Mouse (Mus musculus) forebrain, embryonic 10.5 days (tissue): ENCODE results near the gene Asic4. TPM values are rescaled to one million over a fixed set of nuclear protein-coding genes. Genes with fewer than 3 reads are reported as not detected.

ENCODE experiments used
- DNase-seq: peaks from one replicate; pipeline ENCODE4 v3.0.0-alpha.2; 2017; ENCODE audit warnings: low spot score; ENCODE audit errors: extremely low spot score
- H3K27ac ChIP-seq: fragments of 300-500 bp; sonication (generic); 2 replicates; pipeline ENCODE4 v1.5.1; 2016; ENCODE audit warnings: mild to moderate bottlenecking
- H3K27me3 ChIP-seq: fragments of 300-500 bp; sonication (generic); 2 replicates; pipeline ENCODE4 v1.6.1; 2016; ENCODE audit warnings: mild to moderate bottlenecking; ENCODE audit not compliant: poor library complexity, severe bottlenecking
- H3K36me3 ChIP-seq: fragments of 300-500 bp; sonication (generic); replicated peaks from 2 replicates; pipeline ENCODE4 v1.6.1; 2016; ENCODE audit warnings: mild to moderate bottlenecking, moderate library complexity
- H3K4me1 ChIP-seq: fragments of 300-500 bp; sonication (generic); 2 replicates; pipeline ENCODE4 v1.6.1; 2016
- H3K4me3 ChIP-seq: fragments of 300-500 bp; sonication (generic); 2 replicates; pipeline ENCODE4 v1.5.1; 2016; ENCODE audit warnings: mild to moderate bottlenecking, moderate library complexity
- H3K9me3 ChIP-seq: fragments of 300-500 bp; sonication (generic); 2 replicates; pipeline ENCODE4 v1.6.1; 2016; ENCODE audit warnings: mild to moderate bottlenecking, moderate library complexity
- WGBS: fragments of 180-500 bp; shearing (Covaris S2); methylation state at CpG from one replicate; pipeline ENCODE4 v1.1.7; 2016; 5-methylcytosine and 5-hydroxymethylcytosine counted together
- polyA plus RNA-seq: library from polyadenylated mRNA; unstranded; fragments of >200 nt; fragmentation: Nextera tagmentation; extraction: Ambion mirVana; gene quantifications from 2 replicates; pipeline ENCODE4 v1.2.1, GENCODE M21; 2016

Gene Asic4
- 3.1 and 3.4 TPM in 2 replicates for polyA plus RNA-seq

- Histone ChIP-seq H3K27me3 (peaks cover 98% of the 10 kb centered on the region), H3K4me3 (peak within 1 kb of the TSS; percentile 46), H3K9me3 (no peaks in the 10 kb centered on the region), H3K4me1 (peaks cover 98% of the 10 kb centered on the region), H3K27ac (peak within 1 kb of the TSS; percentile 80), H3K36me3 (no peaks in the 10 kb centered on the region)
- WGBS = under 1% methylated on average over 35 of the region's 35 CpGs
- peak; percentile 40 for DNase-seq
Observed at GRCm38 (mm10) chr1:75450314-75451005, at the start of gene Asic4. Gene Asic4 (plus strand): TSS chr1:75450436.

- WGBS = 42% methylated on average over 6 of the region's 6 CpGs
- peak overlapping the region; percentile 43 for H3K4me3 ChIP-seq
- peaks cover 57% of the 10 kb centered on the region for H3K4me1 ChIP-seq
- H3K9me3 ChIP-seq = no peaks in the 10 kb centered on the region
- H3K27ac ChIP-seq = peak overlapping the region; percentile 86
- H3K27me3 ChIP-seq = no peaks in the 10 kb centered on the region
- H3K36me3 ChIP-seq = peaks cover 50% of the 10 kb centered on the region
- DNase-seq = no peak
Observed at GRCm38 (mm10) chr1:75400493-75401115, 49.6 kb upstream of the Asic4 start.

DNA sequence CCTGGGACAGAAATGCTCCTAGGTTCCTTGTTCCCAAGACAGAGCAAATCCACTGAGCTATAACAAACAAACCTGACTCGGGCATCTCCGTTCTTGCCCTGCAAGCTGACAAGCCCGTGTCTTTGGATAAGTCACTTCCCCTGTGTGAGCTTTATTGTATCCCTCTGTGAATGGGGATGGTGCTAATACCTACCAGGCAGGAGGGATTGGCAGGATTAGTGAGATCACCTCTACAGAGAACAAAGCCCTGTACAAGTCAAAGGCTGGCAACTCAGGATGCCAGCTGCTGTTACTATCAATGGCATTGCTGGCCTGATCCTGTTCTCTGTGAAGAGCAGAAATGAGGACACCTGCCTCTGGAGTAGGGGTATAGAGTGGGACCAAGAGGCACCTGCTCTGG is 44.7 kb upstream of the Asic4 start:
- Histone ChIP-seq H3K27me3 (no peaks in the 10 kb centered on the region), H3K4me3 (no peak overlapping the region), H3K9me3 (no peaks in the 10 kb centered on the region), H3K36me3 (peaks cover 57% of the 10 kb centered on the region), H3K27ac (no peak overlapping the region), H3K4me1 (peaks cover 30% of the 10 kb centered on the region)
- WGBS = 61% methylated on average over 3 of the region's 3 CpGs
- no peak for DNase-seq

DNA sequence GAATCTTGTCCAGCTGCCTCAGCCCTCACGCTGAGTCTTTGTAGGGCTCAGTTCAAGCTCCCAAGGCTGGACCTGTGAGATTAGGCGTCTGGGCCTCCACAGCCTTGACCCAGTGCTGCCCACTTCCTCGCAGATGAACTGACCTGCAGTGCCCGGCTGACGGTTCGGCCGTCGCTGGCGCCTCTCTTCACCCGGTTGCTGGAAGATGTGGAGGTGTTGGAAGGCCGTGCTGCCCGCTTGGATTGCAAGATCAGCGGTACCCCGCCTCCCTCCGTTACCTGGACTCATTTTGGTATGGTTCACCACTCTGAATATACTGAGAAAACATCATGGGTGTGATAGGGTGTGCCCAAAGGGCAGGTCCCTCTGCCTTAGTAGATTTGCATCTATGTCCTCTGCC is 44.1 kb upstream of the Asic4 start:
- H3K27ac ChIP-seq = no peak overlapping the region; the same call in 1 of the 2 replicates
- H3K27me3 ChIP-seq = no peaks in the 10 kb centered on the region
- WGBS = 92% methylated on average over 15 of the region's 15 CpGs
- H3K9me3 ChIP-seq = no peaks in the 10 kb centered on the region
- no peak overlapping the region for H3K4me3 ChIP-seq
- peaks cover 26% of the 10 kb centered on the region for H3K4me1 ChIP-seq
- no peak for DNase-seq
- peaks cover 55% of the 10 kb centered on the region for H3K36me3 ChIP-seq

GRCm38 (mm10) chr1:75407056-75407455 is 43.2 kb upstream of the Asic4 start:
- no peaks in the 10 kb centered on the region for H3K9me3 ChIP-seq
- DNase-seq = no peak
- no peak overlapping the region for H3K4me3 ChIP-seq
- 94% methylated on average over 9 of the region's 9 CpGs for WGBS
- H3K36me3 ChIP-seq = peaks cover 46% of the 10 kb centered on the region
- H3K27me3 ChIP-seq = no peaks in the 10 kb centered on the region
- H3K27ac ChIP-seq = no peak overlapping the region
- peaks cover 22% of the 10 kb centered on the region for H3K4me1 ChIP-seq

GRCm38 (mm10) chr1:75408210-75408609 is 42.0 kb upstream of the Asic4 start:
- H3K4me3 ChIP-seq = no peak overlapping the region

GRCm38 (mm10) chr1:75409950-75410349 is 40.3 kb upstream of the Asic4 start:
- Histone ChIP-seq H3K27me3 (0 out of 2 replicates have a peak, but pooled peaks cover 6% of the 10 kb centered on the region), H3K27ac (no peak overlapping the region), H3K36me3 (peaks cover 26% of the 10 kb centered on the region), H3K4me3 (no peak overlapping the region), H3K9me3 (no peaks in the 10 kb centered on the region), H3K4me1 (peaks cover 12% of the 10 kb centered on the region)
- WGBS = 96% methylated on average over 7 of the region's 7 CpGs
- no peak for DNase-seq

More at GRCm38 (mm10) chr1:75408210-75408609, 42.0 kb upstream of the Asic4 start:
- Histone ChIP-seq H3K27ac (no peak overlapping the region), H3K9me3 (no peaks in the 10 kb centered on the region), H3K4me1 (peaks cover 17% of the 10 kb centered on the region), H3K36me3 (peaks cover 34% of the 10 kb centered on the region), H3K27me3 (0 out of 2 replicates have a peak, but pooled peaks cover 4% of the 10 kb centered on the region)
- 86% methylated on average over 4 of the region's 4 CpGs for WGBS
- DNase-seq = no peak

DNA sequence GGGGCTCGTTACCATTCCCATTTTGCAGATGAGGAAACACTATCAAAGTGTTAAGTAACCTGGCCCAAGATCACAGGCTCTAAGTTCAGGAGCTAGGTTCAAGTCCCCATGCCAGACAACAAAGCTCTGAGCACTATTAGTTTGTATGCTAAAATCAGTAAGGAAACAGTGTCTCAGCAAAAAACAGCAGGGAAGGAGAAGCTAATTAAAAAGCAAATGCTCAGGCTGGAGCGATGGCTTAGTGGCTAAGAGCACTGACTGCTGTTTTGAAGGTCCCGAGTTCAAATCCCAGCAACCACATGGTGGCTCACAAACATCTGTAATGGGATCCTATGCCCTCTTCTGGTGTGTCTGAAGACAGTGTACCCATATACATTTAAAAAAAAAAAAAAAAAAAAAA is 38.0 kb upstream of the Asic4 start:
- peaks cover 12% of the 10 kb centered on the region for H3K4me1 ChIP-seq
- peaks cover 18% of the 10 kb centered on the region for H3K36me3 ChIP-seq
- 0 out of 2 replicates have a peak, but pooled peaks cover 6% of the 10 kb centered on the region for H3K27me3 ChIP-seq
- H3K9me3 ChIP-seq = no peaks in the 10 kb centered on the region
- no peak overlapping the region for H3K27ac ChIP-seq
- no peak for DNase-seq
- H3K4me3 ChIP-seq = no peak overlapping the region
- WGBS = 91% methylated on average over 3 of the region's 3 CpGs

- H3K27me3 ChIP-seq = 0 out of 2 replicates have a peak, but pooled peaks cover 14% of the 10 kb centered on the region
- no peak overlapping the region for H3K27ac ChIP-seq
- no peaks in the 10 kb centered on the region for H3K9me3 ChIP-seq
- DNase-seq = no peak
- H3K4me1 ChIP-seq = peaks cover 12% of the 10 kb centered on the region
- peaks cover 11% of the 10 kb centered on the region for H3K36me3 ChIP-seq
- no peak overlapping the region for H3K4me3 ChIP-seq
- WGBS = 52% methylated on average over 3 of the region's 3 CpGs
Observed at GRCm38 (mm10) chr1:75413749-75414148, 36.5 kb upstream of the Asic4 start.

DNA sequence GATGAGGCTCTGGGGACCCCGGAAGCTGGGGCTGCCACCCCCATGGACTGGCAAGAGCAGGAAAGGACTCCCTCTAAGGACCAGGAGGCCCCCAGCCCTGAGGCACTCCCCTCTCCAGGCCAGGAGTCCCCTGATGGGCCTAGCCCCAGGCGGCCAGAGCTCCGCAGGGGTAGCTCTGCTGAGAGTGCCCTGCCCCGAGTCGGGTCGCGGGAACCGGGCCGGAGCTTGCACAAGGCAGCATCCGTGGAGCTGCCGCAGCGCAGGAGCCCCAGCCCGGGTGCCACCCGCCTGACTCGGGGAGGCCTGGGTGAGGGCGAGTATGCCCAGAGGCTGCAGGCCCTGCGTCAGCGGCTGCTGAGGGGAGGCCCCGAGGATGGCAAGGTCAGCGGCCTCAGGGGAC is 28.4 kb upstream of the Asic4 start:
- Histone ChIP-seq H3K9me3 (no peaks in the 10 kb centered on the region), H3K36me3 (no peaks in the 10 kb centered on the region), H3K4me3 (peak overlapping the region; percentile 53), H3K4me1 (peaks cover 56% of the 10 kb centered on the region), H3K27ac (peak overlapping the region; percentile 84), H3K27me3 (peaks cover 74% of the 10 kb centered on the region)
- WGBS = 2% methylated on average over 20 of the region's 20 CpGs
- DNase-seq = no peak

- Histone ChIP-seq H3K27ac (peak overlapping the region; percentile 84), H3K4me1 (peaks cover 60% of the 10 kb centered on the region), H3K9me3 (no peaks in the 10 kb centered on the region), H3K27me3 (peaks cover 79% of the 10 kb centered on the region), H3K4me3 (peak overlapping the region; percentile 53), H3K36me3 (no peaks in the 10 kb centered on the region)
- no peak for DNase-seq
- 2% methylated on average over 32 of the region's 32 CpGs for WGBS
Observed at GRCm38 (mm10) chr1:75422216-75422822, 27.9 kb upstream of the Asic4 start.

DNA sequence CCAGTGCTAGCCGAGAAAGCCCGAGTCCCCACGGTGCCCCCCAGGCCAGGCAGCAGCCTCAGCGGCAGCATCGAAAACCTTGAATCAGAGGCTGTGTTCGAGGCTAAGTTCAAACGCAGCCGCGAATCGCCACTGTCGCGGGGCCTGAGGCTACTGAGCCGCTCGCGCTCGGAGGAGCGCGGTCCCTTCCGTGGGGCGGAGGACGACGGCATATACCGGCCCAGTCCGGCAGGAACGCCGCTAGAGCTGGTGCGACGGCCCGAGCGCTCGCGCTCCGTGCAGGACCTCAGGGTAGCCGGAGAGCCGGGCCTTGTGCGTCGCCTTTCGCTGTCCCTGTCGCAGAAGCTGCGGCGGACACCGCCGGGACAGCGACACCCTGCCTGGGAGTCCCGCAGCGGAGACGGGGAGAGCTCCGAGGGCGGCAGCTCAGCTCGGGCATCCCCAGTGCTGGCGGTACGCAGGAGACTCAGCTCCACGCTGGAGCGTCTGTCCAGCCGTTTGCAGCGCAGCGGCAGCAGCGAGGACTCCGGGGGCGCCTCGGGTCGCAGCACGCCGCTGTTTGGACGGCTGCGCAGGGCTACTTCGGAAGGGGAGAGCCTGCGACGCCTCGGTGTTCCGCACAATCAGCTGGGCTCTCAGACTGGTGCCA is 27.3 kb upstream of the Asic4 start:
- WGBS = under 1% methylated on average over 71 of the region's 71 CpGs
- peaks cover 67% of the 10 kb centered on the region for H3K4me1 ChIP-seq
- H3K27ac ChIP-seq = peak overlapping the region; percentile 84
- DNase-seq = peak; percentile 54
- H3K4me3 ChIP-seq = peak overlapping the region; percentile 53
- no peaks in the 10 kb centered on the region for H3K36me3 ChIP-seq
- H3K27me3 ChIP-seq = peaks cover 86% of the 10 kb centered on the region
- no peaks in the 10 kb centered on the region for H3K9me3 ChIP-seq
